Mouse (Mus musculus) CD4-positive, CD25-positive, alpha-beta regulatory T cell, adult 2 months (primary cell): ENCODE results near the gene Opn1sw.

Source experiments
- DNase-seq: peaks from one replicate; pipeline ENCODE4 v3.0.0-alpha.2; 2012; ENCODE audit warnings: low read depth, low spot score

Opn1sw gene

DNA sequence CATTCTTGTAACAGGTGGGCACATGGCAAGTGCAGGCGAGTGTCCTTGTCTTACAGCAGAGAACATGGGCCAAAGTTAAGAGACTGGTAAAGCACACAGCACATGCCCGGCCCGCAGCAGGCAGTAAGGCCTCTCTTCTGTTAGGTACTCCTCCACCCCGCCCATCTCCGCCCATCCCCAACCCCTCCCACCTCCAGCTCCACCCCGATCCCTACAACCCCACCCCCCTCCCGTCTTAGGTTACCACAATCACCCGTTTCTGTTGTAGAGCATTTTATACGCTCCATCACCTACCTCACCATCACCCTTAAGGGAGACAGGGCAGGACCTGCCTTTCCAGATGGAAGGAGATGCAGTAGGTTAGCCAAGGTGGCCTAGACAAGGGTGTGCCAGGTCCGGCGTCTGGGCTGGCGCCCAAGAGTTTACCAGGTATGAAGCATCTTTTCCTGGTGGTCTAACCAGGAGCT is at the start of gene Opn1sw:
Opn1sw (minus strand) TSS at position 417 of the 467 bp plus-strand sequence.
- peak; percentile 27 for DNase-seq

DNA sequence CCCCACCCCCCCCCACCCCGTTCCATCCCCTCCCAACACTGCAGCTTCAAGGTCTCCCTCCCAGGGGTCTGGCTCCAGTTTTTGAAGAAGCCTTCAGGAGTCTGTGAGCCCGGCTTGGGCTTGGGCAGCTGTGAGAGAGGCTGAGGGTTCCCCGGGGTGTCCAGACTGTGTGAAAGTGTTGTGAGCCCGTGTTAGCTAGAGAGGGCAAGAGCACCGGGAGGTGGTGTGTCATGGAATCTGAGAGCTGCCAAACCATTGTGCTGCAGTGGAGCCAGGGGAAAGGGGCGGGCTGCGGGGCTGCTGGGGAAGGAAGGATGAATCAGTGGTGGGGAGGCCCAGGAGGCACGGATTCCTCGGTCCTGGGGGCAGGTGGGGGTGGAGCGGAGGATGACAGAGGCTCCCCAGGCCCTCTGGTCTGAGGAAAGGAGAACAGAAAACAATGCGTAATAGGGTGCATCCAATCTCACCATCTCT is 48.2 kb upstream of the Opn1sw start:
- no peak for DNase-seq

DNA sequence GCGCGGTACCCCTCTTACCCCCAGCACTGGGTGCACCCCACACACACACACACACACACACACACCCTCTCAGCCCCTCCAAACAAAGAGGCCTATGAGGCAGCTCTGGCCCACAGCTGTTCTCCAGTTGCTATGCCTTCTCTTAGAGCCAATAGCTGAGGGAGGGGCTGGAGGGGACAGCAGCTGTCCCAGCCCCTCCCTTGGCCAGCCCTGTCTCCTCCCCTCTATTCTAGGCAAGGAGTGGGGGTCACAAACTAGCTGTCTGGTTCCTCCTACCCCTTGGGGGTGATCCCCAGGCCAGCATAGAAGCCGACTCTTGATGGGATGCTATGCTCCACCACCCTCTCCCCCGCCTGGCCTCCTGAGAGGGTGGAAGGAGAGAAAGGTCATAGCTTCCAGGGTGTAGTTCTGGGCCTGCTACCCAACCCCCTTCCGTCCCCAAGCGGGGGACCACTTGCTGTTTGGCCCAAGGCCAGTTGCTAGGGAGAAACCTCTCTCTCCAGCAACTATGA is 47.7 kb upstream of the Opn1sw start:
- no peak for DNase-seq

DNA sequence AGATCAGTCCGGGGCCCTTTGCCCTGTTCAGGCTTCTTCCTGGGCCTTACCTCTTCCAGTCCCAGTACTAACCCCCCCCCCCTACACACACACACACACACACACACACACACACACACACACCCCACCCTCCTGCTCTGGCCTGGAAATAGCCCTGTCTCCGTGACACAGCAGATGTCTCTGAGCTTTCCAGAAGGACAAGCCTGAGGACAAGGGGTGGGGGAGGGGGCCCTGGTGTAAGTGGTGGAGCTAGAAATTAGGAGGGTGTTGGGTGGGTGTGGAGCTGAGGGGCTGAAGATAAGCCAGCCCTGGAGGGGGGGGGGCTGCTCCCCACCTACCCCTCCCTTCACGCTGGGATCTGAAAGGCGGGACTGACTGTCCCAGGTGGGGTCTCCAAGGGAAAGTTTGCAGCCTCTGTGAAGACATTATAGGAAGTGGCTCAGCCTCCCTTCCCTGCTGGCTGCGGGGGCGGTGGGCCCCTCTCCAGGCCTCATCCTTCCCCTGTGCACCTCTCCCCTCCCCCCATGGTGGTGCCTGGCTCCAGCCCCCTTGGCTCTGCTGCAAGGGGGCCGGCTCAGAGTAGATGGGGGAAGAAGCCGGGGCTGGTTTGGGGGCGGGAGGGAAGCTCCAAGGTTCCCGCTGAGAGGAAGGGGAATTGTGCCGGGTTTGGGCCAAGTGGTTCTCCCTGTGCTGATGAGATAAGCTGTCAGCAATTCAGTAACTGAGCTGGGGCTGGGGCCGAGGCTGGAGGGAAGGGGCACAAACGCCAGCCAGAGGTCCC is 46.8 kb upstream of the Opn1sw start:
- DNase-seq: no peak

DNA sequence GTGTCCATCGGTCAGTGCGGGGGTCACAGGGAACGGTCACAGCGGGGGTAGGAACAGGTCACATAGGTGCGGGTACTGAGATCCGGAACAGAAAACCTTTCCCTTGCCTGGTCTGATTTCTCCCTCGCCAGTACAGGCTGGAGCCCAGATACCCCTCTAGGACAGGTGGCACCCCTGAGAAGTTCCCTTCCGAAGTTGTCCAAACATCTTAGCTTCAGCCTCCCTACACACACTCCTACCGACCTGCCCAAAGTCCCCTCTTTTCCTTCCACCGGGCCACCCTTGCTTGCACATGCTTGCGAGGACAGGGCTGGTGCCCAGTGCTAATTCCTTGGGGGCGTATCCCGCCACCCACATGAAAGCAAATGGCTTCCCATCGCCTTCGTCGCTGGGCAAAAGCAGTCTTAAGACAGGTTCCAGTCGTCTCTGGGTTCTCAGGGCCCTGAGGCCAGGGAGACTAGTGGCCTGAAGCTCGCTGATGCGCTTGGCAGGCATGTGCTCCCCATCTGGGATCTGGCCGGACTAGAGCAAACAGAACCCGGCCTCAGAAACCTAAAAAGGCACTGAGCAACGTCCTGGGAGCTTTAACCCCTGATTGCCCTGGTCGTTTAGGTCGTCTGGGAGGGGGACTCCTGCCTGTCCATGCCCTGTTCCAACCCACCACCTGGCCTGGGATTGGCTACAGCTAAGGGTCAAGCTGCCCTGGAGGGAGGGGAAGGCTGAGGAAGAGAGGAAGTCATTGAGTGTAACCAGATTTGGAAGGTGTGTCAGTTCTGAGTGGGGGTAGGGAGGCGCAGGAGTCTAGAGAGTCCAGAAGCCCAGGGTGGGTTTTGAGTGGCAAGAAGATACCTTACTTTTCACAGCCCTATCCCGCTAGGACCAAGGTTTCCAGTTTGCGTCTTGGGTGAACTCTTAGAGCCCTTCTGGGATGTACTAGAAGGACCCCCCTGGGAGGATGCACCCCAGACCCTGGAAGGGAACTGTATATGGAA is 45.8 kb upstream of the Opn1sw start:
- no peak for DNase-seq

DNA sequence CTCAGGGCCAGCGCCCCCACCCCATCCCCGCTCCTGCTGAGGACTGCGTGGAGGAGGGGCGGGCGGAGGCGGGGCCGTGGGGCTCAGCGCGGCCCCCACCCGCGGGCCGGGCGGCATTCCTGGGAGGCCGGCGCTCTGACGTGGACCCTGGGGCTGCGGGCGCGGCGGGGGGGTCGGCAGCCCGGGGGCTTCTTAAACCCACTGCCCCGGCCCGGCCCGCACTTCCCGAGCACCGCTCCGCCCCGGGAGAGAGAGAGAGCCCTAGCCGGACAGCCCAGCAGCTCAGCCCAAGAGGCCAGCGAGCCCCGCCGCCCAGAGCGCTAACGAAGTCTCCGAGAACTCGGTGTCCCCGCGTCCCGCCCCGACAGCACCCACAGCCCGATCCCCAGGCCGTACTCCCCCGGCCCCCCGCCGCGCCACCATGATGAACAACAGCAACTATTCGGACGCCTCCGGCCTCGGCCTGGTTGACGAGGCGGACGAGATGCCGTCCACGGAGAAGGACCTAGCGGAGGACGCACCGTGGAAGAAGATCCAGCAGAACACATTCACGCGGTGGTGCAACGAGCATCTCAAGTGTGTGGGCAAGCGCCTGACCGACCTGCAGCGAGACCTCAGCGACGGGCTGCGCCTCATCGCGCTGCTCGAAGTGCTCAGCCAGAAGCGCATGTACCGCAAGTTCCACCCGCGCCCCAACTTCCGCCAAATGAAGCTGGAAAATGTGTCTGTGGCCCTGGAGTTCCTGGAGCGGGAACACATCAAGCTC is 45.0 kb upstream of the Opn1sw start, which contains the start of gene Flnc:
Flnc (plus strand) TSS at position 219 of the 766 bp plus-strand sequence.
- DNase-seq: peak; percentile 33

DNA sequence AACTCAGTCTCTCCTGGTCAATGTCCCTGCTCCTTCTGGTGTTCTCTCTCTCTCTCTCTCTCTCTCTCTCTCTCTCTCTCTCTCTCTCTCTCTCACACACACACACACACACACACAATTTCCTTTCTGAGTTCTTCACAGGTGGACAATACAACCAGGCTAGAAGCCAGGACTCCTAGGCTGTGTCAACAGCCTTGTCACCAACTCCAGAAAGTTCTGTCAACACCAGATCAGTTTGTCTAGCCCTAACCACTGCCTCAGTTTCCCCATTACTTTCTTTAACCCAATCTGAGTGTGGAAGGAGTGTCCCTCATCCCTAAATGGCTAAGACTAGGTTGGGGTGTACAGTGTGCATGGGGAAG is 44.4 kb upstream of the Opn1sw start:
- no peak for DNase-seq

DNA sequence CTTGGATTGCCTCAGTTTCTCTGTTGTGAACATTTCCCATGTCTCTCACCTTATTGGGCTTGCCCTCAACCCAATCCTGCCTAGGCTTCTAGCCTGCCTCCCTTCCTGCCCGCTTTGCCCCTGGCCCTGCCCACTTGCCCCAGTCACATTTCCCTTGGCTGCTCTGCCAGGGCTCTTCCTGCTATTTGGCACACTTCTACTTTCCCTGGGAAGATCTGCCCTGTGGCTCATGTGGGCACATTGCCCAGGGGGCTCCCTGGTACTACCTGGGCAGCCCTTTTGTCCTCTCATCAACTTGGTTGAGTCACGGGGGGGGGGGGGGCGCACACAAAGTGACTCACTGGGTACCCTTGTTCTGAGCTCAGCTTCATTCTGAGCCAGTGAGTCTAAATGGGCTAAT is 43.9 kb upstream of the Opn1sw start:
- DNase-seq: no peak

DNA sequence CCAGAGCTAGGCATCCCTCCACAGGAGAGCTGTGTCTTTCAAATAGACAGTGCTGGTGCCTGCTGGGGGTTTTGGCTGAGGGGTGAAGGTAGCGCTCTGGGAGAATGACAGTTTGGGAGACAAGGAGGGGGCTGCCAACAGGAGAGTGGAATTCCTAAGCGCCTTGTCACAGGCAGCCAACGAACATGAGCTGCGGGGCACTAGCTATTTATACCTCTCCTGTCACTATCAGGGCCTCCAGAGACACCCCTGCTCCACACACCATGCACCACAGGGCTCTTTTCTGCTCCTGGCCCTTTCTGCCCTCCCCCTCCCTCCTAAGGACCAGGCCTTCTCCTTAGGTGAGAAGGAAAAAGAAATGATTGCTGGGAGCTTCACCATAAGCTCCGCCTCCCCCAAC is 43.2 kb upstream of the Opn1sw start:
- no peak for DNase-seq

DNA sequence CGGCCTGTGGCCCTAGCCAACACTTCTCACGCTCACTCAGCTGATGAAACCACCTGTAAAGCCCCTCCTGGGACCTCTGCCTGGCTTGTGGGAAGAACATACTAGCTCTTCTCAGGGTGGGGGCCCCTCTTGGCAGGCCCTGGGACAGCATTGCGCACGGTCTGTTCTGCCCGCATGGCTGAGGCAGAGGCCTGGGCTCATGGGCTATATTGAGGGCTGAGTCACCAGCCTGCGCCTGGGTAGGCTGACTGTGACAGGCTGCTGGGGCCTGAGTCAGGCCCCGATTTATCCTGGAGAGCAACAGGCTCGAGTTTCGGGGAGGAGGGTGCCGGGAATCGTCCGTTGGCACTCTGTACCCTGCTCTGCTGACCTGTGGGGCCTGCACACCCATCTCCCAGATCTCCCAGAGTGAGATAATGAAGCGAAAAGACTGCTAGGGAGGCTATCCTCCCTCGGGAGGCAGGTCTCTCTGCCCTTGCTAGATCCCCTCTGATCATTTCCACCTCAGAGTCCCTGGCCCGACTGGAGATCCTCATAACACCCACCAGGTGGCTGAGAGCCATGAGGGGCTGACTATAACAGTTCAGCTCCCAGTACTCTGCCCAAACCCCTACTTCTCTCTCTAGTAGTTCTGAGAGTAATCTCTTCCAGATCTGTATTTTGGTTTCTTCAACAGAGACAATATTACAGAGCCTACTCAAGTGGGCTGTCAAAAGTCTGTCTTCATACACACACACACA is 42.6 kb upstream of the Opn1sw start:
- no peak for DNase-seq

DNA sequence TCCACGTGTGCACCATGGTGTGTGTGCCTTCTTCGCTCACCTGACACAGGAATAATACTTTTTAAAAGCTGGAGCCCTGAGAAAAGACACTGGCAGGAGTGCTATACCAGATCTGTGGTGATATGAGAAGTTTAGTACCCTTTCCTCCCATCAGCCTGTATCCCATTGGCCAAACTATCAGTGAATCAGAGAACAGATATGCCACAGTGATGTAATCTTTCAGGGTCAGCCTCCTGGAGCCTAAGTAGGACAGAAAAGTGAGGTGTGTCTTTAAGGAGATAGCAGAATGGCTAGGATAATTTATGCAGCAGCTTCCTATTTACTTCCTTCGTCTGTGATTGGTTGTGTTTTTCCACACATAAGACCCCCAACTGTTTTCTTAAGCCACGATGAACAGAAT is 39.9 kb upstream of the Opn1sw start:
- no peak for DNase-seq

DNA sequence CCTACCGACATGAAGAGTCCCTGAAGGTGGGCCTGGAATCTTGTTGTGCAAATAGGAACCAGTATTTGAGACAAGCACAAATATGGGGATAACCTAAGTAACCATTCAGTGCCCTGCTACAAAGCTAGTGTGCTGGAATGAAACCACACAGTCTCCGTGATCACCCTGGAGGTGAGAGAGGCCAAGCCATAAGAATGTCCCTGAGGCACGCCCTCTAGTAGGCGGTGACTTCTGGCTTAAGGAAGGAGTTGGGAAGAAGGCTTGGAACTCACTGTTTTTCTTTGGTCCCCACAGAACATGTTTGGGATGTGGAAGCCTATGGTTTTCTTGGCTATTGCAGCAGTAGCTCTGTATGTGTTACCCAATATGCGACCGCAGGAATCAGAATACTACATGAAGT is 38.1 kb upstream of the Opn1sw start:
- DNase-seq: no peak

DNA sequence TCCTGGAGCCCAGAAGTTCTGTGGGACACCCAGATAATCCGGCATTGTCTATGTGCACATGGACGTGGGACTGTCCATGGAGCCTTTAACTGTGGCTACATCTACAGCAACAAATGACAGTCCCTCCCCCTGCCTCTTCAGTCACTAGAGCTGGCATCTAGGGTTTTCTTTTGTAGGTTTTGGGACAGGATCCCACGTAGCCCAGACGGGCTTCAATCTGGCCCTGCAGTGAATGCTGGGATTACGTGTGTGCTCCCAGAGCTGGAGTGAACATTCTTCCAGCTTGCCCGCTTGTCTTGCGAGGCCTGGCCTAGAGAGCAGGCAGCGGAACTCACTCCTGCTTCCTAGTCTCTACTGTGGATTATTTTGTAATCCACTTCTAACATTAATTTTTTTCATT is 36.9 kb upstream of the Opn1sw start:
- no peak for DNase-seq

DNA sequence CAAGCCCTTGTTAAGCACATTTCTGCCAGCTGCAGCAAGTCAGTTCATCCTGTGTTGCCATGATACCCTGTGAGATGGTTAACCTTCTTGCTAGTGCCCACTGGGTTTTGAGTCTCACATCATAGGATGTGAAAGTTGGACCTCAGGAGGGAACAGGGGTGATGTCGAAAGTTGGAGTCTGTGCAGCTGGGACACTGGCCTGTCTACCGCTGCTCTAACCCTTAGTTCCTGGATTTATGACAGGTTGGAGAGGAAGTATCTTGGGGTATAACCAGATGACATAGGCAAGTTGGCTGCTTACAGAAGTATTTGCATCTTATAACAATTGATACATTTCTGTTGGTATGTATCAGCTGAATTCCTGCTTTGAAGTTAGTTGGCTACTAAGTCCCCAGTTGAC is 32.3 kb upstream of the Opn1sw start:
- DNase-seq: no peak

DNA sequence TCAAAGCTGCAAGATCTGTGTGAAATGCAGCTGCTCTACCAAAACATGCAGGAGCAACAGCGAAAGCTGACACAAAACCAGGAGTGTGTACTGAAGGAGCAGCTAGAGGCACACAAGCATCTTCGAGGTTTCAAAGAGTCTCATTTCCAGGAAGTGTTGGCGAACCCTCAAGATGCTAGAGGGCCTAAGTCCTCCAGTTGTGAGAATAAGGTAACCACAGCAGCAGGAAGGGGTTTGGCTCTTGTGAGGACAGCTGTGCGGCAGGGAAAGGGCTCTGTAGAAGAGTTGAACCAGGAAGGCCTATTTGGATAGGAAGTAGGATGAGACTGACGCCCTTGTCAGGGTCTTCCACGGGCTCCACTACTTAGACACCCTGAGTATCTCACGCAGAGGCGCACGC is 27.2 kb upstream of the Opn1sw start:
- peak; percentile 52 for DNase-seq

DNA sequence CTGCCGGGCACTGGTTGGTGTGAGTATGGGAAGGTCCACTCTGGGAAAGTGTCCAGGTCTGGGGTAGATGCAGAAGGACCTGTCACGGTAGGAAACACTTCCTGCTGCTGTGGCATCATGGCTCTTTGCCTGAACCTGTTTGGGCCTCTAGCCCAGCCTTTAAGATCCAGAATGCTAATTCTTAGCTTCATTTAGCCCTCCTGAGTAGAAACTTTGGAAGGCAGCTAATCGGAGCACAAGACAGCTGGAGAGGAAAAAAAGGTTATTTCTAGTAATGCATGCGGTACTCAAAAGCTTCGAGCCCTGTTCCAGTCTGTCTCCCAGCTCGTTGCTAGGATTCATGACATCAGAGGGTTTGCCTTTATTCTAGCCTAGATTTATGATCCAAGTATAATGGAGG is 18.1 kb upstream of the Opn1sw start:
- DNase-seq: no peak

DNA sequence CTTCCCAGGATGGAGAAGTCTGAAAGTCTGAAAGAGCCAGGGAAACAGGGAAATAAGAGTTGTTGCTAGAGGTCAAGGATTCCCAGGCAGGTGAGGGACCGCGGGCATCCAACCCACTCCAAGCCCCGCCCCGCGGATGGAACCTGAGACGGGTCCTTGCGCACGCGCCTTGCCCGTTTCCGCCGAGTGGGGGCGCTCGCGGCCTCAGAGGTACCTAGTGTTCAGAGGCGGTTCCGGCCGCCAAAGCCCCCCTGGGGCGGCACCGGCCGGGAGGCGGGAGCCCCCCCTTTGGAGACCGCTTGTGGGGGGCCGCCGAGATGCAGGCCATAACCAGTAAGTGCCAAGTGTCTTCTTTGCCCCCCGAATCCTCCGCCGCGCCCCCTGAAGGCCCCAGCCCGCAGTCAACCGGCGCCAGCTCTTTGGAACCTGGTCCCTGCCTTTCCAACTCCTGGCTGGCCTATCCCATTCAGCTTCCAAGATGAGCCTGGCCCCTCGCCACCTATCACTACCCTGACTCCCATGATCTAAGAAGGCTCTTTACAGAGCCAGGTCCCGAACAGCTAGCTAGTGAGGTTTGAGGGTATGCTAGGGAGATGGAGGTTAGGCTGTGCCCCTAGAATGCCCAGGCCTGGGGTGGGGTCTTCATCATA is 14.6 kb upstream of the Opn1sw start:
- peak; percentile 45 for DNase-seq

DNA sequence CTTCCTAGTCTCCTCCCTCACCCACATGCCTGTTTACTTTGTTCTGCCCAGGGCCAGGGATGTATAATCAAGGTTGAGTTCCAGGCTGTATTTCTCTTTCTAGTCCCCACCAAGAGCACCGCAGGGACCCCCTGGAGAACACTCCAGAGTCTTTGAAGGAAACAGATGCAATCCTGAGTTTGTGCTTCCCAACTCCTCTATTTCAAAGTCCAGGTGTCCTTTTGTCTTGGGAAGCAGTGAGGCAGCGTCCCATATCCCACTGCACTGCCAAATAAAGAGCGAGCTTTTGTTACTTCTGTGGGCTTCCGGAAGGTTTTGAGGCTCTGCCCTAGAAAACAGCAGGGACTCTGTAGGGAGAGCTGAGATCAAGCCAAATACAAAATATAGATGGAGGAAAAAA is 11.6 kb upstream of the Opn1sw start:
- DNase-seq: no peak

DNA sequence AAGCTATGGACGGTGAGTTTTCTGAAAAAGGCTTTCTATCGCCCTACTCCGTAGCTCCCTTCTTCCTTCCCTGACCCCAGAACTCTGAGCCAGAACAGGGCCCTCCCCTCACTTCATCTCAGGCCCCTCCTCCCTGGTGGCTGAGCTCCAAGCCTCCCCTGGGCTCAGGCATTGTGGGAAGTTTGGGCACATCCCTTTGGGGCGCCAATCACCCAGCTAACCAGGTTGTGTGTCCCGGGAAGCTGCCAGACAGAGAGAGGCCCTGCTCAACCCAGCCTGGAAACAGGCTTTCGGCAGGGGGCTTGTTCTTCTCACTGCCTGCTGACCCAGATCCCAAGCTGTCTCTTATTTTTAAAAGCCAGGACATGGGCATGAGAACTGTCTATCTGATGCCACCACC is 9.3 kb upstream of the Opn1sw start:
- no peak for DNase-seq
